Mouse (Mus musculus): ENCODE results near the gene Igsf9b.

DNA sequence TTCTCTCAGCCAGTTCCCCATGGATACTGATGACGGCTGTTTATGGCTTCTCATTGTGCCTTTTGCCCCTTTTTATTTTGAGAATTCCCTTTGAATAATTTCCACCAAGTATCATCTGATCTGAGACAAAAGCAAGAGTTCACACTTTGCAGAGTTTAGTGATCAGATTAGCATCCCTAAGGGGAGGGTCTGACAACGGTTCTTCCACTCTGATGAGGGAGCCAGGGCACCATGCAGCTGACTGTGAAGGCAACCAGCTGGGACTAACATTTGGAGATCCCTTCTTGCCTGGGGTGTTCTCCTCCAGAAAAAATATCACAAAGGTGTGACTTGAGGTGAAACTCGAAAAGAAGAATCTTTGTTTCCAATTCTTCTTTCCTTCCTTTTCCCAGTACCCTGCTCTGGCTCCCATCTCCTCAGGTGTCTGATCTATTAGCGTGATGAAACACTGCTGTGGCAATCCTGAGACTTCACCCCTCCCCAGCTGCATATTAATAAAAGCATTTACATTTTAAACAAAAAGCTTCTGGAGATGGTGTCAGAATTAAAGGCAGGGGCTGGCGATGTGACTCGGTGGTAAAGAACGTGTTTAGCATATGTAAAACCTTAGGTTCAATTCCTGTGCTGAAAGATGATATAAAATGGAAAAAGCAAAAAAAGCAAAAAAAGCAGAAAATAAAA, 46.8 kb upstream of the Igsf9b start:
- TF ChIP-seq CTCF (IDR thresholded peaks at IDR 0.05; ENCODE audit: low read depth) = no peak
- no peak for TF ChIP-seq EP300 (IDR thresholded peaks at IDR 0.05; ENCODE audit: low read depth)

Data from liver, postnatal 0 days (tissue).